Mouse (Mus musculus): ENCODE results near the gene Tmem258. TPM values are rescaled to one million over a fixed set of nuclear protein-coding genes. Genes with fewer than 3 reads are reported as not detected.

The Tmem258 gene
- polyA plus RNA-seq, 1 experiment = 51.0 TPM

DNA sequence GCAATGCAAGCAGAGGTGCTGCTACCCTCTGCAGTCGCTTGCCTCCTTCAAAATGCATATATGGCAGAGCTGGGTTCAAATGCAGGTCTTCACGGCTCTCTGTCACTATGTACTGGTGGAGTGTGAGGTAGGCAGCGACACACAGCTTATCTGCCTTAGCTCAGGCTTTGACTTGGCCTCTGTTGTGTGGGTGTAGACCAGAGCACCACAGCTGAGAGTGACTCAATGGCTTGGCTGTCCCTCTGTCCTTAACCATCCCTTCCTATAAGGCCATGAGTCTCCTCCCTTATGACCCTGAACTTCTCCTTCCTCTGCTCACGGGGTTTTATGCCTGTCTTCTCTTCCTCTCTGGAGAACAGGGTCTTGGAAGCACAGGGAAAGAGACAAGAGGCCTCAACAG lies 7.1 kb downstream of the Tmem258 start:
- H3K27ac ChIP-seq (ENCODE audit: insufficient read depth, low read length) = no peak overlapping the region
- no peaks in the 10 kb centered on the region for H3K4me1 ChIP-seq (ENCODE audit: control insufficient read depth, insufficient read depth, low read length)
- TF ChIP-seq POLR2A (IDR thresholded peaks at IDR 0.05; ENCODE audit: extremely low read depth, insufficient read depth, low read length) (no peak), CTCF (IDR thresholded peaks at IDR 0.05; ENCODE audit: extremely low read depth, insufficient read depth, low read length) (no peak)
- no peak overlapping the region for H3K4me3 ChIP-seq (ENCODE audit: insufficient read depth, low read length)

DNA sequence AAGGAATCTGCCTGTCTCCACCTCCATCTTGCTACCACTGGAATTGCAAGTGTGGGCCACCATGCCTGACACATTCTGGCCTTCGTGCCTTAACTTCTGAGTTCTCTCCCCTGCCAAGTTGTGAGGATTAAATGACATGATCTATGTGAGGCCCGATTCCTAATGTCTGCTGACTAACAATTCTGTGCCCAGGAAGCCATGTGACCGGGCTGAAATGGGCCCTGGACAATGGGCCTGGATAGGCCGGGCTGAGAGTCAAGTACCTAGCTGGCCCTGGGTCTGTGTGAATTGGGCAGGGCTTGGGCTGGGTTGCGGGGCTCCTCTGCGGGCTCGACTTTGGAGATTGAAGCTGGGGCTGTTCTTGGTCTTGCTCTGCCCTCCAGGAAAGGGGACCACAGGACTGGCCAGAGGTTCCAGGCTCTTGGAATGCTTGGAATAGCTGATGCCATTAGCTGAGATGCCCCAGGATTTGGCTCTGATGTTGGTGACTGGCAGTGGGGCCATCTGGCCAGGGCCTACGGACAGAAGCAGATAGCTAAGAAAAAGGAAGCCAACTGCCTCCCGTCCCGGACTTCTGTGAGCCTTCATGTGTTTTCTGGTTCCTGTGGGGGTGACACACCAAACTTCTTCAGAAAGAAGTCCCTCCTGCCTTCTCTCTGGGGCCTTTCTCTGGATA lies 10.1 kb downstream of the Tmem258 start:
- H3K27ac ChIP-seq (ENCODE audit: insufficient read depth, low read length) = no peak overlapping the region
- H3K4me1 ChIP-seq (ENCODE audit: control insufficient read depth, insufficient read depth, low read length) = no peaks in the 10 kb centered on the region
- no peak for TF ChIP-seq POLR2A (IDR thresholded peaks at IDR 0.05; ENCODE audit: extremely low read depth, insufficient read depth, low read length)
- TF ChIP-seq CTCF (IDR thresholded peaks at IDR 0.05; ENCODE audit: extremely low read depth, insufficient read depth, low read length) = no peak
- no peak overlapping the region for H3K4me3 ChIP-seq (ENCODE audit: insufficient read depth, low read length)

DNA sequence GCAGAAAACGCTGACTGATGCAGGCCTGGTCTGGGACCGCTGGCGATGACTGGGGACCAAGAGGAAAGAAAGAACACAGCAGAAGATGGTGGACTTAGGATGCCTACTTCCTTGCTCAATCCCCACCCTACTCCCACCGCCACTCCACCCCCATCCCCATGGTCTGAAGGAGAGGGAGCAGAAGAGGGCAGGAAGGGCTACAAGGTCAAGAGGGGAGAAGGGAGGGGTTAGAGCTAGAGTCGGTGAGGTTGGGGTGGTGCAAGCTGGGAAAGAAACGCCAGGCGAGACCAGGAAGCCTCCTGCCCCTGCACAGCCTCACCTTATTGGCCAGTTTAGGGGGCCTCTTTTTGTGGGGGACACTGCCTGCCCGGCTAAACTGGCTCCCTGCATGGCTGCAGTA lies 12.3 kb downstream of the Tmem258 start:
- no peak overlapping the region for H3K4me3 ChIP-seq (ENCODE audit: insufficient read depth, low read length)
- no peaks in the 10 kb centered on the region for H3K4me1 ChIP-seq (ENCODE audit: control insufficient read depth, insufficient read depth, low read length)
- TF ChIP-seq POLR2A (IDR thresholded peaks at IDR 0.05; ENCODE audit: extremely low read depth, insufficient read depth, low read length) (no peak), CTCF (IDR thresholded peaks at IDR 0.05; ENCODE audit: extremely low read depth, insufficient read depth, low read length) (no peak)
- H3K27ac ChIP-seq (ENCODE audit: insufficient read depth, low read length) = no peak overlapping the region

DNA sequence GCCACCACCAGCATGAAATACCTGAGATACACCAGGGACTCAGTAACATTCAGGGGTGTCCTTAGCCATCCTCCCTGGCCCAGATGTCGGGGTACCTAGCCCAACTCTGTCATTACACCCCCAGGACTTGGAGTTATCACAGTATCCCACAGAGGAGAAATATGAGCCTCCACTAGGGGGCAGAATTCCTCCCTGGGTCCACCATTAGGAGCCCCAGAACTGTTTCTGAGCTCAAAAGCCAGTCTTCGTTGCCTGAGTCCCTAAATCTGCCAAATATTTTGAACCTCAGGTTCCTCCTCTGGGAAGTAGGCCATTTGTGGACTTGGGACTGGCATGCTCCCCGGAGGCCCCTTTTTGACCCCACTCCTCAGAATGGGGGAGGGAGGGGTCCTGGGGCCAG lies 15.3 kb downstream of the Tmem258 start:
- TF ChIP-seq CTCF (IDR thresholded peaks at IDR 0.05; ENCODE audit: extremely low read depth, insufficient read depth, low read length) = peak; percentile 49
- TF ChIP-seq POLR2A (IDR thresholded peaks at IDR 0.05; ENCODE audit: extremely low read depth, insufficient read depth, low read length) = no peak
- Histone ChIP-seq H3K4me3 (ENCODE audit: insufficient read depth, low read length) (no peak overlapping the region), H3K4me1 (ENCODE audit: control insufficient read depth, insufficient read depth, low read length) (no peaks in the 10 kb centered on the region), H3K27ac (ENCODE audit: insufficient read depth, low read length) (no peak overlapping the region)

GRCm38 (mm10) chr19:10219593-10219992 lies 15.8 kb downstream of the Tmem258 start:
- Histone ChIP-seq H3K4me1 (ENCODE audit: control insufficient read depth, insufficient read depth, low read length) (no peaks in the 10 kb centered on the region), H3K4me3 (ENCODE audit: insufficient read depth, low read length) (no peak overlapping the region), H3K27ac (ENCODE audit: insufficient read depth, low read length) (no peak overlapping the region)
- TF ChIP-seq POLR2A (IDR thresholded peaks at IDR 0.05; ENCODE audit: extremely low read depth, insufficient read depth, low read length) (no peak), CTCF (IDR thresholded peaks at IDR 0.05; ENCODE audit: extremely low read depth, insufficient read depth, low read length) (no peak)

DNA sequence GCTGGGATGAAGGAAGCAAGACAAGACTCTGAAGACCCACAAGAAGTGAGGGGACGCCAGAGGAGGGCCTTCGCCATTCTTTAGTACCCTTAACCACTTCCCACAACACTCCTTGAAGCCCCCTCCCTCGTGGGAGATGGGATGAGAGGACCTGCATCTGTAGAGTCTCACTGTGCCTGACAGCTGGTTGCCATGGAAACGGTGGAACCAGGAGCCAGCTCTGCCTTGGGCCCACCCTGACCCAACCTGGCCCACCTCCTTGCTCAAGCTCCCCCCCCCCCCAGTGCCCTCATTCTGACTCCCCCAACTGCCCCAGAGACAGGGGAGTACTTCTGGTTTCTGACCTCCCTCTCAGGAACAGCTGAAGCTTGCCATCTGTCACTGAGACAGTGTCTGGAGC lies 17.8 kb downstream of the Tmem258 start:
- no peak for TF ChIP-seq CTCF (IDR thresholded peaks at IDR 0.05; ENCODE audit: extremely low read depth, insufficient read depth, low read length)
- TF ChIP-seq POLR2A (IDR thresholded peaks at IDR 0.05; ENCODE audit: extremely low read depth, insufficient read depth, low read length) = no peak
- Histone ChIP-seq H3K4me3 (ENCODE audit: insufficient read depth, low read length) (no peak overlapping the region), H3K4me1 (ENCODE audit: control insufficient read depth, insufficient read depth, low read length) (no peaks in the 10 kb centered on the region), H3K27ac (ENCODE audit: insufficient read depth, low read length) (no peak overlapping the region)

DNA sequence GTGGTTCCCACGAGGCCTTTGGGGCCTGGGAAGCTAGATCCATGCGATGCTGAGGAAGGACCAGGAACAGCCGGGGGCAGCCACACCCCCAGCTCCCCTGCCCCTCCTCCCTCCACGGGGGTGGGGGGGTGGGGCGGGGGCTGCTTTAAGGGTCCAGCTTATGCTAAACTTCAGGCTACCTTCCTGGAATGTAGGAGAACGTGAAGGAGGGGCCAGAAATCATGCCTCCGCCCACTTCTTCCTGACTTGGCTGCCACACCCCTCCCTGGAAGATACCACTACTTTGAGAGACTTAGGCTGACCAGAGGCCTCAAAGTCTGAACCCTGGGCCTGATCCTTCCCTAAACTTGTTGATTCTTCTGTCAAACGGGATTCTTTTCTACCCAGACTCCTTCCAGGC lies 18.8 kb downstream of the Tmem258 start:
- TF ChIP-seq POLR2A (IDR thresholded peaks at IDR 0.05; ENCODE audit: extremely low read depth, insufficient read depth, low read length) (no peak), CTCF (IDR thresholded peaks at IDR 0.05; ENCODE audit: extremely low read depth, insufficient read depth, low read length) (no peak)
- no peaks in the 10 kb centered on the region for H3K4me1 ChIP-seq (ENCODE audit: control insufficient read depth, insufficient read depth, low read length)
- H3K4me3 ChIP-seq (ENCODE audit: insufficient read depth, low read length) = no peak overlapping the region
- no peak overlapping the region for H3K27ac ChIP-seq (ENCODE audit: insufficient read depth, low read length)

GRCm38 (mm10) chr19:10223561-10223960 lies 19.7 kb downstream of the Tmem258 start:
- TF ChIP-seq CTCF (IDR thresholded peaks at IDR 0.05; ENCODE audit: extremely low read depth, insufficient read depth, low read length) (no peak), POLR2A (IDR thresholded peaks at IDR 0.05; ENCODE audit: extremely low read depth, insufficient read depth, low read length) (no peak)
- Histone ChIP-seq H3K4me1 (ENCODE audit: control insufficient read depth, insufficient read depth, low read length) (no peaks in the 10 kb centered on the region), H3K4me3 (ENCODE audit: insufficient read depth, low read length) (no peak overlapping the region), H3K27ac (ENCODE audit: insufficient read depth, low read length) (no peak overlapping the region)

DNA sequence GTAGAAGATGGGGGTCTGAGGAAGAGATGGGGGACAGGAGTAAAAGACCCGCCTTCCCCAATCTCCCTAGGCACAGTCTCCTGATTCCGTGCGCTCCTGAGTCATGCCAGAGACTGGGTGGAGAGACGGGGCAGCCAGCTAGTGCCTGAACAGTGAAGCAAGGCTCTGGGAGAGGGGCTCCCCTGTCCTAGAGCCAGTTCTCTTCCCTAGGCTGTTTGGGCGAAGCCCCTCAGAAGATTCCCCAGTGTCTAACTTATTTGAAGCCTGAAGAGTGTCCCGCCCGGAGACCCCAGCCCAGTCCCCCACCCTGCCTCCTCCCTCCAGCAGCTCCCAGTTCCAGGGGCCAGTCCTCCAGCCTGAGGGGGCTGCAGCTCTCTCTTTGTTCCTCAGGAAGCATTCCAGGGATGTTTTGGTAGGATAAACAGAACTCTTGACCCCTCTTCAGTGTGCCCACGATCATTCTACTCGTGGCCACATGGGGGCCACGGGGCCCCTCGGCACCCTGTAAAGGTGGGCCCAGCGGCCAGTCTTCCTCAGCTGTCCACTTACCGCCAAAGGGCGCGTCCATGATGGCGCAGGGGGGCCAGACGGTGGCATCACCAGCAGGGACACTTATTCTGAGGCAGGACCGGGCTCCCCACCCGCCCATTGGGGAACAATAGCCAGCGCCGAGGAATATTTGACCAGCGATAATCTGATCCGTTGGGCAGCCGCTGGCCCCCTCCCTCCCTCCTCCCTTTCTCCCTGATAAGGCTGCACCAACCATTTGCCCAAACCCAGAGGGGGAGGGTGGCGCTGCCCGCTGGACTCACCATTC lies 21.0 kb downstream of the Tmem258 start:
- TF ChIP-seq CTCF (IDR thresholded peaks at IDR 0.05; ENCODE audit: extremely low read depth, insufficient read depth, low read length) (no peak), POLR2A (IDR thresholded peaks at IDR 0.05; ENCODE audit: extremely low read depth, insufficient read depth, low read length) (no peak)
- Histone ChIP-seq H3K4me1 (ENCODE audit: control insufficient read depth, insufficient read depth, low read length) (no peaks in the 10 kb centered on the region), H3K27ac (ENCODE audit: insufficient read depth, low read length) (no peak overlapping the region), H3K4me3 (ENCODE audit: insufficient read depth, low read length) (no peak overlapping the region)

DNA sequence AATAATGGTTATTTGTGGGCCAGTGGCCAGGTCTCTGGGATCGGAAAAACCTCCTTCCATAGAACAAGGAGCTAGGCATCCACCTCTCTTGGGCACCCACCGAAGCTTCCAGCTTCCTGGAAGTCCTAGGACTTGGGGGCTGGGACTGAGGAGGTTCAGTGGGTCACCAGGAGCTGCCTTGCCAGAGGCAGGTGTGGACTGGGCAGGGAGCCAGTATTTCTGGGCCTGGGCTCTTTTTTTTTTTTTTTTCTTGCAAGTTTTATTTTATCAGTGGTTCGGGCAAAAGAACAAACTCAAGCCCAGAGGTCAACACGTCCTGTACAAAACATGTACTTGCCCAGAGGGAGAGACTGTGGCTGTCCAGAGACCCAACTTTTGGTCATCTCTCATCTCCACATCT lies 22.0 kb downstream of the Tmem258 start:
- Histone ChIP-seq H3K4me3 (ENCODE audit: insufficient read depth, low read length) (no peak overlapping the region), H3K27ac (ENCODE audit: insufficient read depth, low read length) (no peak overlapping the region), H3K4me1 (ENCODE audit: control insufficient read depth, insufficient read depth, low read length) (no peaks in the 10 kb centered on the region)
- no peak for TF ChIP-seq POLR2A (IDR thresholded peaks at IDR 0.05; ENCODE audit: extremely low read depth, insufficient read depth, low read length)
- no peak for TF ChIP-seq CTCF (IDR thresholded peaks at IDR 0.05; ENCODE audit: extremely low read depth, insufficient read depth, low read length)

Data from cortical plate, adult 2 months (tissue).